Mouse (Mus musculus) lung, postnatal 0 days (tissue): Measurements from ENCODE around the gene Cxcl3.

Experiments
- CTCF ChIP-seq: IDR thresholded peaks from 2 replicates; pipeline ENCODE4 v1.5.1; 2016; ENCODE audit warnings: antibody characterized with exemption, mild to moderate bottlenecking
- EP300 ChIP-seq: IDR thresholded peaks from 2 replicates; pipeline ENCODE4 v1.6.1; 2016; ENCODE audit warnings: antibody characterized with exemption, mild to moderate bottlenecking, control low read depth

- TF ChIP-seq CTCF (no peak), EP300 (no peak)
Observed at GRCm38 (mm10) chr5:90763912-90764665, 21.8 kb upstream of the Cxcl3 start.
